Mouse (Mus musculus) common myeloid progenitor, adult 5-6 weeks (primary cell): ENCODE data around the gene Ktn1. TPM values are rescaled to one million over a fixed set of nuclear protein-coding genes. Genes with fewer than 3 reads are reported as not detected.
A peak's percentile ranks its signal among the peaks of the same experiment; 100 is the strongest.

Experiments used
- ATAC-seq: replicated peaks from 2 replicates; pipeline ENCODE4 v1.8.0; 2016; ENCODE audit warnings: low read depth, mild to moderate bottlenecking, moderate TSS enrichment, inconsistent platforms; ENCODE audit not compliant: poor library complexity, severe bottlenecking
- total RNA-seq: library from RNA; stranded (forward); fragments of 200-1000, 187-1606 nt; gene quantifications from 2 replicates; pipeline ENCODE4 v1.2.3, GENCODE M21; 2017

Ktn1 gene
- 102 and 110 TPM in 2 replicates for total RNA-seq

DNA sequence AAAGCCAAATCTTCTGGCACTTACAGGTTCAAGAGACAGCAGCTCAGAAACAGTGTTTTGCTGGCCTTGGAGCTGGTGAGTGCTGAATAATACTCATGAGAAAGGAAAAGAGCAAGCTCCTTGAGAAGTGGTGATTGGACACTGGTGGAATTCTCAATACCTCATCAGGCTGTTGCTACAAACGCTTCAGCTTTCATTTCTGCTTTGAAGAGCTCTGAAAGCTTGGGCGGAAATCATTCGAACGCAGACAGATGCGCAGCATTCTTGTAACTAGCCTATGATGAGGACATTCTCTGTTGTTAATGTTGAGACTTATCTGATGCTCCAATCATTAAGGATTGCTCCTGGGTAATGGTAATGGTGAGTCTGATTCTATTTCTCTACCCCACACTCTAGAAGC lies at the start of gene Ktn1:
Ktn1 (plus strand) TSS at position 231 of the 400 bp plus-strand sequence.
- peak; percentile 23; the same call in 1 of the 2 replicates for ATAC-seq

DNA sequence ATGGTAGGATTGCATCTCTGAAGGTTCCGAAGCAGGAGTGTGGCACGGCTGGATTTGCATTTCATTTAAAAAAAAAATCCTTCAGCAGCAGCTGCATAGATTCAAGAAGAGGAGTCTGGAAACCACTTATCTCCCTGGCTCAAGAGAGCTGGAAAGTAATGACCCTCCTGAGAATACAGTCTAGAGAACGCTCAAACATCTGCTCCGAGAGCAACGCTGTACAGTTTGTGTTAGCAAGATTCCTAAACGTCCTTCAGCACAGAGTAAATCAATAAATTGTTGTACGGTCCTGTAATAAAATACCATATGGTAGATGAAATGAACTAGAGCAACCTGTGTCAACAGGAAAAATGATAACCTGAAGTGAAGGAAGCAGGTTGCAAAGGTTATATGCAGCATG lies 35.0 kb upstream of the Ktn1 start:
- ATAC-seq = no peak

DNA sequence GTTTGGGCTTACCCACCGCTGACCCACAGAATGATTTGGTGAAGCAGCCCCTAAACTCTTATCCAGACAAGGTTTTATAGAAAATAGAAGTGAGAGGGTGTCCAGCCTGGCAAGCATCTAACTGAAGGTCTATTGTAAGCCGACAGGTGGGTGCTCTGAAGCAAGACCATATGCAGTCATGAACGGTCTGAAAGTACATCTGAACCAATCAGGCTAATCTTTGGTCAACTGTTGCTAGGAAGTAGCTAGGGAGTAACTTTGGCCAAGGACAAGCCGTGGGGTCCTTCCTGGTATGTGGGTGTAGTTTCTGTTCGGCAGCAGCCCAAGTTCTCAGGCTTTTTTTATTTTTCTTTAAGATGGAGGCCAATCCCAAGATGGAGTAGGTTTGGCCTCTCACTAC lies 29.4 kb upstream of the Ktn1 start:
- no peak for ATAC-seq

DNA sequence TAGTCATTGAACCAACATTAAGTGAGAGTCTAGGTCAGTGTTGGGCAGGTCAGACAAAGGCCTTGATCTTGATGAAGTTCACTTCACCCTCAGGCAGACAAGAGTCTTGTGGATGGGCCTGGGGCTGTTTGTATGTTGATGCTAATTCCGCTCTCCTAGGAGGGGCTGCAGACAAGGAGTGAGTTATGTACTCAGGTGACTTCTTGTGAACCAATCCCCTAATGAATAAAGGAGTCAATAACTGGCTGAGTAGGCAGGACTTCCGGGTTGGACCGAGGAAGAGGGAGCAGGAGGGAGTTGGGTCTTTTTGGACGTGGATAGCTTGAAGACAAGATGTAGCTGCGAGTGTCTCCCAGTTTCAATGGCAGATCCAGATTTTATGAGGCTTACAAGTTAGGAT lies 26.3 kb upstream of the Ktn1 start:
- no peak for ATAC-seq

DNA sequence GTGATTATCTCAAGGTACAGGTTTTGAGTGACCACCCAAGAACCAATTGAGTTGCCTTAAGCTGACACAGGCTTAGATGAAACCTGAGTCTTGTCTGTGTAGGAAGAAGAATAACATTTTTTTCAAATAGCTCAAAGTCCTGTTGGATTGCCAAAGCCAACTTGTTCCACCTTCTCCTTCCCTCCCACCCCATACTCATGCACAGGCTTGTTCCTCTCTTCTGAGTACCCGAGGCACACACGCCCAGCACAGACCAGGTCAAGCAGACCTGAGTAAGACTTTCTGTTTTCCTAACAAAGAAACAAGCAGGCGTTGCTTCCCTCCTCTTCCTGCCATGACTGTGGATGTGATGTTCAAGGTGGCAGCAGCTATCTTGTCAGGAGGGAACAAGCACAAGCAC lies 23.4 kb upstream of the Ktn1 start:
- no peak for ATAC-seq

DNA sequence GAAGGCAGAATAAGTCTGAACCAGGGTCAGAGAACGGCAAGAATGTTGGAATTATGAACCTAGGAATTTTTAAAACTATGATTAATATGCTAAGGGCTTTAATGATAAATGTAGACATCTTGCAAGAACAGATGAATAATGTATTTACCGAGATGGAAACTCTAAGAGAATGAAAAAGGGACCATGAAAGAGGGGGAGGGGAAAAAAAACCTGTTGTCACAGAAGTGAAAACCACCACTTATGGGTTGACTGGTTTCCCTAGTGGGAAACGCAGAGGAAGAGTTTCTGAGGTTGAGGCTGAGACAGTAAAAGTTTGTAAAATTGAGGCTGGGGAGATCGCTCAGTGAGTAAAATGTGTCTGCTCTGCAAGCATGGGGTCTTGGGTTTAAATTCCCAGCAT lies 22.1 kb upstream of the Ktn1 start:
- ATAC-seq = no peak

DNA sequence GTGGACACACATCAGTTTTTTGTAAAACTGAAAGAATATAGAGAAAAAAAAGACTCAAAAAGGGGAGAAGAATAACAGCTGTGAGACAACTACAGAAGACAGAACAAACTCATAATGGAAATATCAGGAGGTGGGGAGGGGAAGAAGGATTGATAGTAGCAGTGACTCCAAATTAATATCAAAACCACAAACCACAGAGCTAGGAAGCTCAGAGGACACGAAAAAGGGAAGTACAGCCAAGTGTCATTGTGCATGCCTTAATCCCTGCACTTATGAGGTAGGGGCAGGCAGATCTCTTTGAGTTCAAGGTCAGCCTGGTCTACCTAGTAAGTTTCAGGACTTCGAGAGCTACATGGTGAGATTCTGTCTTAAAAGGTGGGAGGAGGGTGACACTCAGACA lies 21.4 kb upstream of the Ktn1 start:
- ATAC-seq = peak; percentile 98

DNA sequence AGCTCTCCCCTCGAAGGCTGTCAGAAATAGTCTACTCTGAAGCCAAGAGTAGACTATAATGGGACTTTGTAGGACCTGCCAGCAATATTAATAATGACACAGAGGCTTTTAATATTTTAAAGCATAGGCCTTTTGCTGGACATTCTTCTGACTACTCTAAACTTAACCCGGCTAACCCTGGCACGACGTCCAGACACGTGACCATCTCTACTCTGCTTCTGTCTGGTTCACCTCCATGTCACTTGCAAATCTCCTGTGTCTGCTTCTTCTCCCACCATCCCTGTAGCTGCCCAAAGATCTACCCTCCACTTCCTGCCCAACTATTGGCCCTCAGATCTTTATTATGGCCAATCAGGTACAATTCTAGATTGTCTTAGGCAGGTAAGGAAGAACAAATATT lies 20.9 kb upstream of the Ktn1 start:
- ATAC-seq = no peak

DNA sequence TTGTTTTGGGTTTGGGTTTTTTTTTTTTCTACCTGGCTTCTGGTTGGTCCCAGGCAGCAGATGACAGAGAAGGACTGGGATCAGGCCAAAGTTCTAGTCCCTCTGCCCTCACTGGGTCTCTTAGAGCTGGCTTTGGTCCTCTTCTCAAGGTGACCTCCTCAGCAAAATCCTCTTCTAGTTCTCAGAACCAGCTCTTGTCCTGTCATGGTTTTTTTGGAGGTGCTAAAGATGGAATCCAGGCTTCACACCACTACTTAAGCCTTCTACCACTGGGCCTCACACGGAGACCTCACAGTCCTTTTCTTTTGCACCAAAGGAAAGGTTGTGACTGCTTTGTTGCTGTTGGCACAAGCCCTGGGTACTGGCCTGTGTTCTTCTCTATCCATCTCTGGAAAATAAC lies 15.8 kb upstream of the Ktn1 start:
- no peak for ATAC-seq

DNA sequence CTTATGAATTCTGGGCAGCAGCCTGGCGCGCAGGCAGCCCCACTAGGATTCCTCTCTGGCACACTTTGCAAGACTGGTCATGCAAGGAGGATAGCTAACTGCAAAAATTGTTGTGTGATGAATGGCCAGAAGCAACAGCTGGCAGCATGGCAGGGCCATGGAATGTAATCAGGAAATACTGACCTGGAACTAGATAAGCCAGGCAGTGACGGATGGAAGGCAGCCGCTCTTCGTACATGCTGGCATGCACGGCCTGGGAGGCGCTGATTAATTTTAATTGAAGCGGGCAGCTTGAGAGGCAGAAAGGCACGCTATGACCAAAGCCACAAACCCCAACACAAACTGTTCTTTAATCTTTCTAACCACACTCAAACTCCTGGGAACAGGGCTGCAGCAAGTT lies 13.8 kb upstream of the Ktn1 start:
- ATAC-seq = peak; percentile 94

DNA sequence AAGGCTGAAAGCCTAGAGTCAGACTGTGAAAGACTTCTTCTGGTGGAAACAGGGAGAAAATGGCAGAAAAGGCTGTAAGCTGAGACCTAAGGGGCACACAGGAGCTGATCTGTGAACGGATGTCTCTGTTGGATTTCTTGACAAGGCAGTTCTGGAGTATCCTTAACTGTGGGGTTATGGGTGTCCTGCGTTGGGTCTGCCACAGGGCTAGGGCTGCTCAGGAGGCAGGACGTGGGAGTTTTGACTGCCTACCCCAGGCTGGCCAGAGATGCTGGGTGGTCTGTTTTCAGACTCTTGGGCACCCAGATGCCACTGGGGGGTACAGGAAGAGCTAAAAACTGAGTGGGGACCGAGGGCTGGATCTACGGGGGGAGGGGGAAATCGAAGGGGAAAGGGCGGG lies 13.4 kb upstream of the Ktn1 start:
- ATAC-seq = no peak

DNA sequence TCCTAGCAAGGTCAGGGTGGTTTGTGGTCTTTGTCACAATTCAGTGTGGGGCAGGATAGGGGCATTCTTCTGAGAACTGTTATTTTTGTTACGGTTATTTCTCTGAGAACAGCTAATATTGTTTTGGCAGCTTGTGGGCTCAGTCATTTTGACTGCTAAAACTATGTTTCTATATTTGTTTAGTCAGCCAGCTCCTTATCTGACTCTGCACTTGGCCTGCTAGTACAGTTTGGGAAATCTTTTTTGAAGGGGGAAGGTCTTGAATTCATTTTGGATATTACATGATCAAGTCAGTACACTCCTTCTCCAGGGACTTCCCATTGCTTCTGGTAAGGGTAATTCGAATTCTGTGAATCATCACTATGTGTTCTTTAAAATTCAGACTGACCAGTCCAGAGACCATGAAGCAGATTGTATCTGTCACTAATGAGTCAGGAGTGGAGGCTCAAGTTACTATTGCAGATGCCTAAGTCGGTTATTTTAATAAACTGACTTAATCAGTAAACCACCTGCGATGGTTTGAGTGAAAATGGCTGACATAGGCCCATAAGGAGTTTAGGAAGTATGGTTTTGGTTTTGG lies 9.8 kb upstream of the Ktn1 start:
- no peak for ATAC-seq

DNA sequence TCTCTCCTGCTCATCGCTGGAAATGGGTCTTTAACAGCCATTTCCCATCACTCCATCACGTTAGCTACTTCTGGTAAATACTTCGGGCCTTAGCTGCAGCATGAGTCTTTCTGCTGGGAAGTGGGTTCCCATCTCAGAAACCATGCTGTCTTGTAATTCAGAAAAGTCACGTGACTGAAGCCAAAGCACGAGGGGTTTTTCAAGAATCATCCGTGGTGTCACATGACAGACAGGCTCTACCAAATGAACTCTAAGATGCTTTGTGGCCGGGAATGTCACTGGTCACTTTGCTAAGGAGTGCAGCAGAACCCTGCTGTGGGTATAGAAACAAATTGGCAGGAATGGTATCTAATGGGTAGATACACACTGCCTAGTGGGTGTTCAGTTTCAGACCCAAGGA lies 2.6 kb upstream of the Ktn1 start:
- ATAC-seq = no peak

DNA sequence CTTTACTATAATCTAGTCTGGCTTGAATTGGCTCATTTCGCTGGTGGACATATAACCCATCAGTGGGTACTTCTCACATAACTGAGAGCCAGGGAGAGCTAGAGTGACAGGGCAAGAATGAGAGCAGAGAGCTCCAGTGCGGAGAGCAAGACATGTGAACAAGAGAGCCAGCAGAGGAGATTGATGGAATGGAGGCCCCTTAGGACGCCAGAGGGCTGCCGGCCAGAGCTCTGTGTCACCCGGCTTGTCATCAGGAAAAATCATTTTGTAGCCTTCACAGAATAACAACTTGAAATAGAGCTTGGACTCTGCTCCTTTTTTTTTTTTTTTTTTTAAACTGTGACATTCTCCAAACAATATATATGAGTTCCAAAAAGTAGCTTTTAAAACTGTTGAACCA lies 2.0 kb upstream of the Ktn1 start:
- no peak for ATAC-seq

DNA sequence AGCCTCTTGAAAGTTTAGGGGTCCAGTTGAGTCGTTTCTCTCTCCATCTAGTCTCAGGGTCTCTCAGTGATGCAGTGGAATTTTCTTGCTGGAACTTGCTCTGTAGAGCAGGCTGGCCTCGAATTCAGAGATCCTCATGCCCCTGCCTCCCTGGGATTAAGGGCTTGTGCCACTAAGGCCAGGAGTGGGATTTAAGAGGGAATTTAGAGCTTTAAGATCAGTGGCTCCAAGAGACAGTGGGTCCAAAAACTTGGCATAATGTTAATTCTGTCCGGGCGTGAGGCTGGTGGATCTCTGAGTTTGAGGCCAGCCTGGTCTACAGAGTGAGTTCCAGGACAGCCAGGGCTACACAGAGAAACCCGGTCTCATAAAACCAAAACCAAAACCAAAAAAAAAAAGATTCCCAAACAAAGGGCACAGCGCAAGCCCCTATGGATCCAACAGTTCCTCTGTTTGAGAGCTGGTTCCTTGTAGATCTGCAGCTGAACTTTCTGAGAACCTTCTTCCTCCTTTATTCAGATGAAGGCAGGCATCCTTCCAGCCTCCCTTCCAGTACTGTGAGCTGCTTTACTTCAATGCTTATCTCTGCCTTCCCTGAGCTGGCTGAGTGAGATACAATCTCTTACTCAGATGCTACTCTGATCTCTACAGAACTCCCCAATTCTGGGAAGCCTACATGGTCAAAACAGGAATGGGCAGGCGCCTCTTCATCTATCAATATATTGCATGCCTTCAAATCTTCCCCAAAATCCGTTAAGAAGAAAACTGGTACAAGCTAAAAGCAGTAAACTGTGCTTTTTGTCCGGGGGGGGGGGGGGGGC lies 1.3 kb upstream of the Ktn1 start:
- no peak for ATAC-seq

DNA sequence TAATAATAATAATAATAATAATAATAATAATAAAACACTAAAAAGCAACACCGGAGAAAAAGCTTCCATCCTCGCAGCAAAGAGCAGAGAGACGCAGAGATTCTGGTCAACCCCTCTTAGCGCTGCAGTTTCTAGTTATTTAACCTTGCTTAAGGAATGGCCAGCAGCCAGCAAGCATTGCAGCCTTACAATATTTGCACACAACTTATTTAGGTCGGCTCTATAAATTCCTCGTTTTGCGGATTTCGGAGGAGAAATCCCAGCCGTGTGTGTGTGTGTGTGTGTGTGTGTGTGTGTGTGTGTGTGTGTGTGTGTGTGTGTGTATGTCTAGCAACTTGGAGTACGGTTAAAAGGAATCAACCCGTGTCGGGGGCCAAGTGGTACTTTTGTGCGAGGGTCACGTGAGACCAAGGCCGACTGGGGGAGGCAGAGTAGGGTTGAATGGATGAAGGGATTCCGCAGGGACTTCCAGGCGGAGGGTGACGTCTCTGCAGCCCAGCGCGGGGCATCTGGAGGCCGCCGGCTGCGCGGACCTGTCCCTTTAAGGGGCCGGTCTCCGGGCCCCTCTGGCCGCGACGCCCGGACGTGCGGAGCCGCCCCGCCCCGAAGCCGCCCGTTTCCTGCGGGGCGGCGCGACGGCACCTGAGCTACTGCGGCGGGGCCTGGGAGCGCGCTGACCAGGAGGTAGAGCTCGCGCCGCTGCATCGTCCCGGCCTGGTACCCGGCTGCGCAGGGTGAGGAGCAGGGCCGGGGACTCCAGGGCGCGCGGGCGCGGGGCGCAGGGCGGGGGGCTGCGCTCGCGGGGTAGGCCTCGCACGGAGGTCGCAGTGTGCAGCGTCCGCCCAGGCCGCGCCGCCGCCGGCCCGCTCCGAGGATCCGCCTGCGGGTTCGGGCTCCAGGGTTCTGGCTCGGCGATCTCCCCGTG lies 720 bp downstream of the Ktn1 start:
- ATAC-seq = peak; percentile 62

DNA sequence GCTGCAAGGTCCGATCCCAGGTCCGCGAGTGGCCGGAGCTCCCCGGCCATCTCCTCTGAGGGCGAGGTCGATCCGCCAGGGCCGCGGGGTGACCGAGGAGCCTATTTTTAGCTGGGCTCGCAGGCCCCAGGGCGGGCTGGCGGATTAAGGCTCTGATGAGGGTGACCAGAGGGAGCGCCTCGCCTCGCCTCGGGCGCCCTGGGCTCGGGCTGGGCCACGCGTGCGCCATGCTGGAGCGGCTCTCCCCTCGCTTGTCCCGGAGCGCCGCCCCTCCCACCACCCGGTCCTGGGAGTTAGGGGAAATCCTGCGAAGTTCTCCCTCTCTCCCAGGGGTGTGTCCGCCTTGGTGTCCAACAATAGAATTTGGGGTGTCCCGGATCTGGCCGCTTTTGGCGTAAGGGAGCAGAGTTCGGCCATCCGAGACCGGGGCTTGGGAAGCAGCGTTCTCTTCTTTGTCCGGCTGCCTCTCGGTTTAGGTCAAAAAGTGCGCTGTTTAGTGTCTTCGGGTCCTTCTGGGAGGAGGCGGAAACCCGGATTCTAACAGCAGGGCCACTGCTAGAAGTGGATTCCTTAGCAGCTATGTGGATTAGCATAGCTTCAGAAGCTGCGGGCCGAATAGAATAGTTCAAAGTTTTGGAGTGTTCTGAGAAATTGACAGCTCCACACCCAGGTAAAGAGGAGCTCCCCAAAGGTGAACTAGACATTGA lies 1.5 kb downstream of the Ktn1 start:
- peak; percentile 62 for ATAC-seq

DNA sequence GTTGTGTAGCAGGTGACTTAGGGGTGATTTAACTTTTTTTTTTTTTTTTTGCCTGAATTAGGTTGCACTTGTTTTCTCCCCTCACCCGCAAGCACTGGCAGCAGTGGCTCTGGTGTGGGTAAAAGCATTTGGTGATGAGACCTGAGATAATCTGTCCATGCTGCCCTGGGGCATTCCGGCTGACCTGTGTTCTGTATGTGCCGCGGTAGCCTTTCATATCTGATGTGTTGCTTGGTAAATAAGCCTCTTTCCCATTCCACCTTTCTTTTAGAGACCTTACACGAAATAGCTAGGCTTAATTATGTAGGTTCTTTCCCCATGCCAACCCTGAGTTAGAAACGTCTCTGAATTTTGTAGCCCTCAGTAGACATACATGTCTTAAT lies 2.1 kb downstream of the Ktn1 start:
- ATAC-seq = no peak

DNA sequence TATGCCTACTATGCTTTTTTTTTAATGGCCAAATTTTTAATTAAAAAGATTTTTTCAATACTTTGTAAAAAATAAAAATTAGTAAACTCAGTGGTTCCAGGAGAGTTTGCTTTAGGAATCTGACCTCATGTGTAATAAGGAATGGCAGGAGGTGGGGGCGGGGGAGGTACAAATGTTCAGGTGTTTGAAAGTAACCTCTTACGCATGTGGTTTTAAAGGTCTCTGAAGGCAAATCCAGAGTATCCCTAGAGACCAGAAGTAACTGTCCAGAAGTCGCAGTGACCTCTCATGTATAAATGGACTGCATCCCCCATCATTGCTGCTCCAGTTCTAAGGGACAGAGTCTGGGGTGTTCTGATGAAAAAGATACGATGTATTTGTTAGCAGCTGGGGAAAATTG lies 3.0 kb downstream of the Ktn1 start:
- ATAC-seq = no peak

DNA sequence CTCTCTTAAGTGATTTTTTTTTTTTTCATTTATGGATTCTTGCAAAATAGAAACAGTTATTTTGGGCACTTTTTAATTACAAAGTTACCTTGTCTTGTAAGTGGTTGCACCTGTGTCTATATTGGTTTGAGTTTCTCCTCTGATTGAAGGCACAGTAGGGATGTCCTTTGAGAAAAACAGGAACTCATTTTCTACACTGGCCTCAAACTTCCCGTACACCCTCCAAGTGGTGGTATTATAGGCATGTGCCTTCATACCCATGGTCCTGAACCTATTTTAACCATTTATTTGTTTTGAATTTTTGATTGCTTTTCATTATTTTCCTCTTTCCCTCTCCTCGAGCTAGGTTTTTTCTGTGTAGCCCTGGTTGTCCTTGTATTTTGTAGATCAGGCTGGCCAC lies 7.2 kb downstream of the Ktn1 start:
- peak; percentile 71 for ATAC-seq
